Mouse (Mus musculus) embryo, embryonic 10 days (tissue): ENCODE measurements around the gene Mks1.

ENCODE experiments used
- DNase-seq: peaks from one replicate; pipeline ENCODE4 v3.0.0-alpha.2; 2015; ENCODE audit warnings: low spot score

The Mks1 gene

DNA sequence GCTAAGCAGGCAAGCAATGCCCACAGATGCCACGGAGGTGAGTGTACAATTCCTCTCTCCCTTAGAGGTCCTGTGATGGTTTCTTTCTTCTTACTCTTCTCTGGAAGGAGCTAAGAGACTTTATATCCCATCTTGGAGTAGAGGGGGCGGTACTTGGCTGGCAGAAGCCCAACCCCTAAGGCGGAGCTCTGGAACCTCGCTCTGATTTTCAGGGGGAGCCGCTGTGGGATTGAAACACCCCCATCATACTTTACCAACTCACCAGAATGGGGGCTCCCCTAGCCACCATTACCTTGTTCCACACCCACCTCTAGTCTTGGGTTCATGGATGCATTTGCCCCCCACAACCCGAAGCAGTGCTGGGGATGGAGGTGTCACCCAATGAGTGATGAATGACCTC, 22.4 kb downstream of the Mks1 start, which contains the start of gene Epx:
Gene Epx, minus strand, starts transcription at position 101 of the 400 bp plus-strand sequence.
- no peak for DNase-seq

DNA sequence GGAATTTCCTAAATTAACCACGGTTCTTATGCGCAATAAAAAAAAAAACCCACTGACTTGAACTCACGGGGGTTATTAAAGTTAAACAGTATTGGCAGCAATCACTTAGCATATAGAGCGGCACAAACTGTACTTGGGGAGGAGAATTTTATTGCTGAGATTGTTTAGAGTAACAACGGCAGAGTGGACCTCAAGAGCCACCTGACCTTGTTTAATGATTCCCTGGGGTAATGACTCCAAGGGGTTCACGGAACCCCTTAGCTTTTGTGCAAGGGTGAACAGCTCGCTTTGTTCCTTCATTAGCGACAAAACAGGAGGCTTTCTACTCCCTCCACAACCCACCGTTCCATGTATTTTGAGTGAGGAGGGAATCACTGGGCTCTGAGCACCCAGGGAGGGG, 26.8 kb downstream of the Mks1 start:
- DNase-seq = no peak

DNA sequence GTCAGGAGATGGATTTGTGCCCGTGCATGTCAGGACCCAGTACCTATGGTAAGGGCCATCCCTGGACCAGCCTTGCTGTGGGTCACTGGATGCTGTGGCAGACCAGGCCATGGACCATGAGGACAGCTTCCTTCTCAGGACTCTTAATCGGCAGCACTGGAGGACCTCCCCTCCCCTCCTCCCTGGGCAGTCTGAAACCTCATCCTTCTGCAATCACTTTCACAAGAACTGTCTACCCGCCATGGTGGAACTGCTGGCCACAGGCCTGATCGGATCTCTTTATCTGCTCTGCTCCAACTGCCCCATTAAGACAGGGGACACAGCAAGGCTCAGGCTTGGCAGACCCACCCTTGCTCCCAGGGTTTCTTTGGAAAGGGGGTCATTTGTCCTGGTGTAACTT, 28.7 kb downstream of the Mks1 start:
- DNase-seq = no peak

DNA sequence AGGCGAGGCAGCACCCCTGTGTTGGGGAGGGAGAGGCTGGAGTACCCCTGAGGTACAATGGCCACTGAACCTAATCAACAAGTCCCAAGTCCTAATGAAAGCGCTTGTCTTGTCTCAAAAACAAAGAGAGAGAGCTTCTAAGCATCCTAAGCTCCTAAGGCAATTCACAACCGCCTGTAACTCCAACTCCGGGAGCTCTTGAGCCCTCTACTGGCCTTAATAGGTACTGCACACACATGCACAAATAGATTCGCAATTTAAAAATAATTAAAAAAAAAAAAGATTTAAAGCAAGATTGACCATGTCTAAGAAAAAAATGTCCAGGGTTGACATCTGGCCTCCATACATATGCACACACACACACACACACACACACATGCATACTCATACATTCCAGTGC, 30.5 kb downstream of the Mks1 start:
- DNase-seq = peak; percentile 13

DNA sequence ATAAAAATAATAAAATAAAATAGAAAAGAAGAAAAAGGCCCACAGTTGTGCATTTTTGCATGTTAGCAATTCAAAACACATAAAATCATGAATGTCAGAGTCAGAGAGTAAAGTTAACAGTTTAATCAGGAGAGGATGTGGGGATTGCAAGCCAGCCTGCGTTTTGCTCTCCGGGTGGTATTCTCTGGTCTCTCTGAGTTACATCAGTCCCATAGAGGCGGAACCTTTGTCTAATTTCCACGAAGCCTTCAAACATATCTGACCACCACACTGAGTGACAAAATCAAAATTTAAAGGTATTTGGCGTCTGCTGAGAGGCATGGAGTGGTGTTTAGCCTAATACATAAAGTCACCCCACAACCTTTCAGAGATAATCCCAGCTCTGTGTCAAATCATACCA, 31.8 kb downstream of the Mks1 start:
- no peak for DNase-seq

DNA sequence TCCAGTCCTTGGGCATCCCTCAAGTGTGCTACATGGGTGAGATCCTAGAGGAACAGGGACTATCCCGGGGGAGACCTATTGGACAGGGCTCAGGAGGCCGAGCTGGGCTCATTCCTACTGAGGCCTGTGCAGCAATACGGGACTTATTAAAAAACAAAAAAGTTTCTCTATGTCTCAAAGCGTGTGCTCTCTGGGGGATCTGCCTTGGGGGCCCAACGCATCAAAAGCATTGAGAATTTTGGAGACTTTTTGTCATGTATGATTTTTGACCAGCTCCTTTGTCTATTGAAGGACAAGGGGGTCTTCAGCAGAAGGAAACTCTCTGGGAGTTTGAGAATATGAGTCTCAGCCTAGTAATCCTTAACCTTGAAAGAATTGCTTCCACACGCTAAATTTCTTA, 39.2 kb downstream of the Mks1 start, which contains the start of gene Olfr462:
Gene Olfr462, minus strand, starts transcription at position 101 of the 400 bp plus-strand sequence.
- no peak for DNase-seq

DNA sequence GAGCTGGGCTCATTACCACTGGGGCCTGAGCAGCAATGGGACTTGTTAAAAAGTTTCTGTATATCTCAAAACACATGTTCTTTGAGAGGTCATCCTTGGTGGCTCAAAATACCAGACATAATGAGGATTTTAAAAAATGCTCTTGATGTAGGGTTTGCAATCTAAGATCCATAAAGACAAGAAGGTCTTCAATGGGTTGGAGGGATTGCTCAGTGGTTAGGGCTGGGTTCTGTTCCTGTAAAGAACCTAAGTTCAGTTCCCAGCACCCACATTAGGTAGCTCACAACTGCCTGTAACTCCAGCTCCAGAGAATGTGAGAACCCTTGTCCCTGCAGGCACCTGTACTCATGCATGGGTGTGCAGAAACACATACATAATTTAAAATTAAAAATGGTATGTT, 44.3 kb downstream of the Mks1 start, which contains the start of gene Olfr463:
Gene Olfr463, minus strand, starts transcription at position 101 of the 400 bp plus-strand sequence.
- DNase-seq = no peak

DNA sequence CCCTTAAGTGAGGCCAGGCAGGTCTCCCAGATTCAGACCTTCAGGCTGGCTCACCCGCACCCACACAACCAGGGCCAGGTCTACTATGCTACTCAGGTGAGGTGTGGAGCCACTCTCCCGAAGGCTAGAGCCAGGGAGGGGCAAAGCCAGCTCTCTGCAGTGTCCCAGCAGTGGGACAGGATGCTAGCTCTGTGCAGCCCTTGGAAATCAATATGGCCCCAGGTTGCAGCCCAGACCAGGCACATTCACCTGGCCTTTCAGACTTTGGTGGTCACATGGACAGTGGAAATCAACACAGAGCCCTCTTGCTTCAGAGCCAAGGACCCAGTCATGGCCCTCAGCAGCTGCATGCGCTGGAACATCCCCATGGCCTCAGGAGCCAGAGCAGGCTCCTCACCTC, 51.3 kb downstream of the Mks1 start:
- no peak for DNase-seq
